Mouse (Mus musculus) midbrain, embryonic 16.5 days (tissue): Measurements from ENCODE around the gene Usp24. TPM values are rescaled to one million over a fixed set of nuclear protein-coding genes. Genes with fewer than 3 reads are reported as not detected.

Experiments used
- ATAC-seq: fragments of 200-750 bp; cut with Nextera tagmentation; 2 replicates; pipeline ENCODE4 v1.8.0; 2017; ENCODE audit warnings: moderate TSS enrichment
- H3K27ac ChIP-seq: fragments of 300-500 bp; sonication (generic); 2 replicates; pipeline ENCODE4 v1.5.1; 2014; ENCODE audit warnings: mild to moderate bottlenecking, low read length, mixed read lengths
- H3K27me3 ChIP-seq: fragments of 300-500 bp; sonication (generic); 2 replicates; pipeline ENCODE4 v1.6.1; 2014; ENCODE audit warnings: low read depth, low read length, mixed read lengths; ENCODE audit not compliant: control insufficient read depth, insufficient read depth
- H3K36me3 ChIP-seq: fragments of 300-500 bp; sonication (generic); 2 replicates; pipeline ENCODE4 v1.6.1; 2014; ENCODE audit warnings: mild to moderate bottlenecking, low read length, moderate library complexity, mixed read lengths; ENCODE audit not compliant: control insufficient read depth, insufficient read depth
- H3K4me1 ChIP-seq: fragments of 300-500 bp; sonication (generic); 2 replicates; pipeline ENCODE4 v1.6.1; 2014; ENCODE audit warnings: mild to moderate bottlenecking, low read length, mixed read lengths; ENCODE audit not compliant: control insufficient read depth, insufficient read depth
- H3K4me2 ChIP-seq: fragments of 300-500 bp; sonication (generic); 2 replicates; pipeline ENCODE4 v1.6.1; 2014; ENCODE audit warnings: mild to moderate bottlenecking, low read length, mixed read lengths
- H3K4me3 ChIP-seq: fragments of 300-500 bp; sonication (generic); 2 replicates; pipeline ENCODE4 v1.5.1; 2014; ENCODE audit warnings: low read depth, mild to moderate bottlenecking, low read length, moderate library complexity, mixed read lengths
- H3K9ac ChIP-seq: fragments of 300-500 bp; sonication (generic); 2 replicates; pipeline ENCODE4 v1.6.1; 2014; ENCODE audit warnings: low read depth, low read length, mixed read lengths
- H3K9me3 ChIP-seq: fragments of 300-500 bp; sonication (generic); replicated peaks from 2 replicates; pipeline ENCODE4 v1.6.1; 2014; ENCODE audit warnings: mild to moderate bottlenecking, low read length, mixed read lengths; ENCODE audit not compliant: control insufficient read depth, poor library complexity, severe bottlenecking
- WGBS: fragments of 180-500 bp; shearing (Covaris S2); extraction: QIAGEN DNeasy Blood & Tissue Kit; methylation state at CpG from one replicate; pipeline ENCODE4 v1.1.7; 2014; 5-methylcytosine and 5-hydroxymethylcytosine counted together
- polyA plus RNA-seq: library from polyadenylated mRNA; unstranded; fragments of >200 nt; fragmentation: Nextera tagmentation; extraction: Ambion mirVana; gene quantifications from 2 replicates; pipeline ENCODE4 v1.2.1, GENCODE M21; 2015

The Usp24 gene
- polyA plus RNA-seq, 1 experiment from 2014 or later = 7.6 TPM

DNA sequence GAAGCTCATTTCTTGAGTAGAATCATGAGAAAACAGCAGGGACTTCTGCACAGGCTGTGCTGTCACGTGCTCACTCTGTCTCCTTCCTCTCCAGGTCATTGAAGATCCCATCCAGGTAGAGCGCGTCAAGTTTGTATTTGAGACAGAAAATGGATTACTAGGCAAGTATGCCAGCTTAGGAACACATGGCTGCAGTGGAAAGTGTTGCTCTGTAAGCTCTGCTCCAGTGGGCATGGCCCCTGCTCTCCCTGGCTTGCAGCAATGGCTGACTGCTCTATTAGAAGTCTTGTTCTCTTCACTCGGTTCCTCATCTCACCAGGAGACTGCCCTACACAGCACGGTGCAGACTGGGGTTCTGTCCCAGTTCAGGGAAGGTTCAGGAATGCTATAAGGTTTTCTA lies 114.4 kb downstream of the Usp24 start:
- ATAC-seq = no peak
- no peak overlapping the region for H3K27ac ChIP-seq
- no peak overlapping the region for H3K9ac ChIP-seq
- H3K4me2 ChIP-seq = no peak overlapping the region
- H3K4me3 ChIP-seq = no peak overlapping the region
- H3K9me3 ChIP-seq = no peaks in the 10 kb centered on the region
- peaks cover 36% of the 10 kb centered on the region for H3K36me3 ChIP-seq
- no peaks in the 10 kb centered on the region for H3K4me1 ChIP-seq
- WGBS = 88% methylated on average over 5 of the region's 5 CpGs
- no peaks in the 10 kb centered on the region for H3K27me3 ChIP-seq

DNA sequence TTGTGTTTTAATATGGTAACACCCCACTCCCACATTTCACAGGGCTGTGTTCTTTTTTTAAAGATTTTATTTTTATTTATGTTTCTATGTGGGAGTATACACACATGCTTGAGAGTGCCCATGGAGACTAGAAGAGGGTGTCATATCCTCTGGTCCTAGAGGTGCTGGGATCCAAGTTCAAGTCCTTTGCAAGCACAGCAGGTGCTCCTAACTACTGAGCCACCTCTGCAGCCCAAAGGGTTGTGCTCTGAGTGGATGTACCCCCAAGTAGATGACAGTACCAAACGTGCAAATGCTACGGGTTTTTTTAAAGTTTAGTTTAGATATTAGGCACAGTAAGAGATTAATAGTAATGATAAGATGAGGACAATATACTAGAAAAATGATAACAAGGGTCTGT lies 119.4 kb downstream of the Usp24 start:
- 95% methylated on average over 2 of the region's 2 CpGs for WGBS
- Histone ChIP-seq H3K27ac (no peak overlapping the region), H3K9me3 (no peaks in the 10 kb centered on the region), H3K36me3 (peaks cover 45% of the 10 kb centered on the region), H3K4me1 (no peaks in the 10 kb centered on the region), H3K27me3 (no peaks in the 10 kb centered on the region), H3K9ac (no peak overlapping the region), H3K4me3 (no peak overlapping the region), H3K4me2 (no peak overlapping the region)
- no peak for ATAC-seq

DNA sequence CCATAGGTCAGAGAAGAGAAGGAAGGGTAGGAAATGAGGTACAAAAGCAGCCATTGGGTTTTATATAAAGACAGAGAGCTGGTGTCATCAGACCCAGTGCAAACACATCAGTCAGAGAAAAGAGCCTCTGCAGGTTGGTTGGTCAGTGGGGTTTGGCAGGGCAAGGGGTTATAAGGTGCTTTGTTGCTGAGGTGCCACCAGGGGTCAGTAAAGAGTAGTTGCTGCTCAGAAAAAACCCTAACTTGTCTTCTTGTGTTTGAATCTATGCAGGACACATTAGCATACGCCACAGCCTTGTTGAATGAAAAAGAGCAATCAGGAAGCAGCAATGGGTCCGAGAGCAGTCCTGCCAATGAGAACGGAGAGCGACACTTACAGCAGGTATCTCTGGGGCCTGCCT lies 120.5 kb downstream of the Usp24 start:
- Histone ChIP-seq H3K27ac (no peak overlapping the region), H3K4me3 (no peak overlapping the region), H3K9ac (no peak overlapping the region), H3K9me3 (no peaks in the 10 kb centered on the region), H3K4me2 (no peak overlapping the region), H3K4me1 (no peaks in the 10 kb centered on the region), H3K27me3 (no peaks in the 10 kb centered on the region), H3K36me3 (peaks cover 40% of the 10 kb centered on the region)
- WGBS = 59% methylated on average over 4 of the region's 4 CpGs
- no peak for ATAC-seq

DNA sequence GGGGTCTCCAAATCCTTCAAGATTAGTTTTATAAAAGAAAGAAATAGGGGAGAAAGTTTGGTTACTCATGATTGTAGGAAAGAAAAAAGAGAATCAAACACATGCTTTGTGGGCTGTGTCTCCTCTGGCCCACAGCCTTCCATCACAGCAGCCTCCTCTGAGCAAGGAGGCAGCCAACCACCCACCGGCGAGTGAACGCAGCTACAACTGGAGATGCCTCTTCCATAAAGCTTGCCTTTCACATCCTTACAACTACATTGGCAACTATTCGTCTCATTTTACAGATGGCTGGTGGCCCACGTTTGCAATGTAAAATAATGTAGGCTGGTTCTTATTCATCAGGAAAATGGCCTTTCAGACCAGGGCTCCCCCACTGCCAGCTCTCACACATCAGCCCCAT lies 121.2 kb downstream of the Usp24 start:
- H3K4me2 ChIP-seq = no peak overlapping the region
- no peaks in the 10 kb centered on the region for H3K27me3 ChIP-seq
- peaks cover 41% of the 10 kb centered on the region for H3K36me3 ChIP-seq
- H3K9ac ChIP-seq = no peak overlapping the region
- 90% methylated on average over 5 of the region's 5 CpGs for WGBS
- ATAC-seq = no peak
- no peak overlapping the region for H3K4me3 ChIP-seq
- no peaks in the 10 kb centered on the region for H3K9me3 ChIP-seq
- no peak overlapping the region for H3K27ac ChIP-seq
- H3K4me1 ChIP-seq = no peaks in the 10 kb centered on the region

DNA sequence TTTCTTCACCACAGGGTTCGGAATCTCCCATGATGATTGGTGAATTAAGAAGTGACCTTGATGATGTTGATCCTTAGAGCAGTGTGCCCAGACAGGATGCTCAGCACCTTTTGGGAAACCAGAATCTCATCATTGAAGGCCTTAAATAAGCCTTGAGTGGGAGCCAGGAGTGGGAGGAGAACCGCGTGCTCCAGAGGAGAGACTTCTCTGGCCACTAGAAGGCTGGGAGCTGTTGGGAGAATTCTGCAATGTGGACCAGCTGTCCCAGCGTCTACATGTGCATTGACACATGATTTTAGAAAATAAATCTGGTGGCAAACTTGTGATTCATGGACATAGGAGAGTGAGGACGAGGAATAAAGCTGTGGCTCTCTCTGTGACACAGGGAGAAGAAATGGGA lies 122.8 kb downstream of the Usp24 start:
- Histone ChIP-seq H3K4me2 (no peak overlapping the region), H3K9ac (no peak overlapping the region), H3K9me3 (no peaks in the 10 kb centered on the region), H3K27me3 (no peaks in the 10 kb centered on the region), H3K36me3 (peaks cover 43% of the 10 kb centered on the region), H3K4me1 (no peaks in the 10 kb centered on the region), H3K4me3 (no peak overlapping the region), H3K27ac (no peak overlapping the region)
- no peak for ATAC-seq
- WGBS = 95% methylated on average over 5 of the region's 5 CpGs

- no peak overlapping the region for H3K4me3 ChIP-seq
- H3K9ac ChIP-seq = no peak overlapping the region
- H3K4me2 ChIP-seq = no peak overlapping the region
- H3K27me3 ChIP-seq = no peaks in the 10 kb centered on the region
- H3K27ac ChIP-seq = no peak overlapping the region
- H3K4me1 ChIP-seq = no peaks in the 10 kb centered on the region
- H3K9me3 ChIP-seq = no peaks in the 10 kb centered on the region
- 0 out of 2 replicates have a peak, but pooled peaks have one; percentile 12 for ATAC-seq
- WGBS = 84% methylated on average over 6 of the region's 6 CpGs
- peaks cover 24% of the 10 kb centered on the region for H3K36me3 ChIP-seq
Measured at GRCm38 (mm10) chr4:106443182-106443581, 127.2 kb downstream of the Usp24 start.

- 90% methylated on average over 8 of the region's 8 CpGs for WGBS
- Histone ChIP-seq H3K4me1 (no peaks in the 10 kb centered on the region), H3K27me3 (no peaks in the 10 kb centered on the region), H3K9me3 (no peaks in the 10 kb centered on the region), H3K9ac (no peak overlapping the region), H3K4me2 (no peak overlapping the region), H3K36me3 (no peaks in the 10 kb centered on the region), H3K4me3 (no peak overlapping the region), H3K27ac (no peak overlapping the region)
- ATAC-seq = no peak
Measured at GRCm38 (mm10) chr4:106449306-106449705, 133.3 kb downstream of the Usp24 start.

DNA sequence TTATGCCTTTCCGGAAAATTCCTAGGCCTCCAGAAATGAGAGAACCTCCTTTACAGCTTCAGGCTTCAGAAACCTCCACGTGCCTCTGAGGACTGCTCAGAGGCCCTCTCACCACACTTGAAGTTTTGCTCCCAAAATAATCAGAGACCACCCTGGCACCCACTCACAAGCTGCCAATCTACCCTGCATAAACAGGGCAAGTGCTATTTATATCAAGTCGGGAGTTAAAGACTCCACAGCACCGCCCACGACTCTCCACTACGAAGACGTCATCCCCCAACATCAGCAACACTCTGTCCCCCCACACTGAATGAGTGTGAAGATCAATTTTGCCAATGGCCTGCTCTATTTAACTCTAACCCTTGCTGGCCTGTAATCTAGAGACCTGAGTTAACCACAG lies 136.4 kb downstream of the Usp24 start:
- 84% methylated on average over 7 of the region's 7 CpGs for WGBS
- H3K4me2 ChIP-seq = no peak overlapping the region
- no peaks in the 10 kb centered on the region for H3K27me3 ChIP-seq
- H3K36me3 ChIP-seq = no peaks in the 10 kb centered on the region
- no peaks in the 10 kb centered on the region for H3K9me3 ChIP-seq
- H3K4me1 ChIP-seq = no peaks in the 10 kb centered on the region
- H3K27ac ChIP-seq = no peak overlapping the region
- no peak for ATAC-seq
- no peak overlapping the region for H3K9ac ChIP-seq
- H3K4me3 ChIP-seq = no peak overlapping the region

DNA sequence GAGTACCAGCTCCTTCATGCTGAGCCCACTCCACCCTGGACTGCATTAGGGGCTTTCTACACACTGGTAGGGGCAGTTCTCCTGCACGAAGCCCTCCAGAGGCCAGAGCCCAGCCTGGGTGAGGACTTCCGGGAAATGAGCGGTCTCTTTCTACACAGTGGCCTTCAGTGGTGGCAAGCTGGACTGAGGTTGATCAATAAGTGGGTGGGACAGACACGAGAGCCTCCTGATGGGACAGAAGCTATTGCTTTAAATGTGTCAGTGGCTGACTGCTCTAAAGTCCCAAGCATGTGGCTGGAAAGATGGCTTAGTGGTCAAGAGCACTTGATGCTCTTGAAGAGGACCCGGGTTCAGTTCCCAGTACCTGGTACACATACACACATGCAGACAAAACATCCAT lies 137.1 kb downstream of the Usp24 start:
- Histone ChIP-seq H3K4me2 (no peak overlapping the region), H3K36me3 (no peaks in the 10 kb centered on the region), H3K27me3 (no peaks in the 10 kb centered on the region), H3K27ac (no peak overlapping the region), H3K4me3 (no peak overlapping the region), H3K9ac (no peak overlapping the region), H3K9me3 (no peaks in the 10 kb centered on the region), H3K4me1 (no peaks in the 10 kb centered on the region)
- ATAC-seq = no peak
- 87% methylated on average over 5 of the region's 5 CpGs for WGBS

DNA sequence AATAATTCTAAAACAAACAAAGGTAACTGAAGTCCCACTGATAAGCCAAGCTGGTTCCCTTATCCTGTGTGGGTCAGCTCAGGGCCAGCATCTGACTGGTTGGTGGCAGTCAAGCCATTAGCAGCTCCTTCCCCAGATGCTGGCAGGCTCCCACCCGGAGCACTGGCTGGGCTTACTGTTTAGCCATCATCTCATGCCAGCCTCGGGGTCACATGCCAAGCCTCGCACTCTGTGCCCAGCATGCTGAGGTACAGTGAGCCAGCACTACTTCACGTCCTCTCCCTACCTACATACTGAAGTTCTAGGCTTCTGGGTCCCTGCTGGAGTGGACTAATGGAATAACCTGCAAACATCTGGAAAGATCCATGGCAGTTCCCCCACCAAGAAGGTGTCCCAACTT lies 137.5 kb downstream of the Usp24 start:
- H3K27me3 ChIP-seq = no peaks in the 10 kb centered on the region
- 89% methylated on average over 4 of the region's 4 CpGs for WGBS
- H3K4me1 ChIP-seq = no peaks in the 10 kb centered on the region
- no peaks in the 10 kb centered on the region for H3K36me3 ChIP-seq
- no peak for ATAC-seq
- no peak overlapping the region for H3K27ac ChIP-seq
- no peak overlapping the region for H3K4me3 ChIP-seq
- H3K9me3 ChIP-seq = no peaks in the 10 kb centered on the region
- no peak overlapping the region for H3K4me2 ChIP-seq
- no peak overlapping the region for H3K9ac ChIP-seq
